Mouse (Mus musculus) hindbrain, embryonic 16.5 days (tissue): Measurements from ENCODE around the gene Angpt4. TPM values are rescaled to one million over a fixed set of nuclear protein-coding genes. Genes with fewer than 3 reads are reported as not detected.

Experiments used
- ATAC-seq: fragments of 200-750 bp; cut with Nextera tagmentation; 2 replicates; pipeline ENCODE4 v1.8.0; 2017; ENCODE audit warnings: moderate TSS enrichment, moderate library complexity
- H3K27ac ChIP-seq: fragments of 300-500 bp; sonication (generic); 2 replicates; pipeline ENCODE4 v1.5.1; 2014; ENCODE audit warnings: low read depth, mild to moderate bottlenecking, control low read depth, low read length, moderate library complexity
- H3K27me3 ChIP-seq: fragments of 300-500 bp; sonication (generic); replicated peaks from 2 replicates; pipeline ENCODE4 v1.6.1; 2014; ENCODE audit warnings: low read length; ENCODE audit not compliant: control insufficient read depth, insufficient read depth
- H3K36me3 ChIP-seq: fragments of 300-500 bp; sonication (generic); 2 replicates; pipeline ENCODE4 v1.6.1; 2014; ENCODE audit warnings: mild to moderate bottlenecking, low read length, moderate library complexity, mixed read lengths; ENCODE audit not compliant: control insufficient read depth, insufficient read depth
- H3K4me1 ChIP-seq: fragments of 300-500 bp; sonication (generic); 2 replicates; pipeline ENCODE4 v1.6.1; 2014; ENCODE audit warnings: low read depth, low read length; ENCODE audit not compliant: control insufficient read depth, insufficient read depth
- H3K4me2 ChIP-seq: fragments of 300-500 bp; sonication (generic); 2 replicates; pipeline ENCODE4 v1.6.1; 2014; ENCODE audit warnings: mild to moderate bottlenecking, low read length, control low read depth, moderate library complexity
- H3K4me3 ChIP-seq: fragments of 300-500 bp; sonication (generic); 2 replicates; pipeline ENCODE4 v1.5.1; 2014; ENCODE audit warnings: mild to moderate bottlenecking, low read length, control low read depth, moderate library complexity
- H3K9ac ChIP-seq: fragments of 300-500 bp; sonication (generic); 2 replicates; pipeline ENCODE4 v1.6.1; 2014; ENCODE audit warnings: low read depth, mild to moderate bottlenecking, control low read depth, low read length, moderate library complexity
- H3K9me3 ChIP-seq: fragments of 300-500 bp; sonication (generic); 2 replicates; pipeline ENCODE4 v1.6.1; 2014; ENCODE audit warnings: mild to moderate bottlenecking, low read length, moderate library complexity; ENCODE audit not compliant: control insufficient read depth
- WGBS: fragments of 180-500 bp; shearing (Covaris S2); extraction: QIAGEN DNeasy Blood & Tissue Kit; methylation state at CpG from one replicate; pipeline ENCODE4 v1.1.7; 2014; 5-methylcytosine and 5-hydroxymethylcytosine counted together
- polyA plus RNA-seq: library from polyadenylated mRNA; unstranded; fragments of >200 nt; fragmentation: Nextera tagmentation; extraction: Ambion mirVana; gene quantifications from 2 replicates; pipeline ENCODE4 v1.2.1, GENCODE M21; 2015

Gene Angpt4
- polyA plus RNA-seq, 1 experiment from 2014 or later, result 0.46 TPM

GRCm38 (mm10) chr2:151972880-151973594, 62.0 kb downstream of the Angpt4 start:
- no peaks in the 10 kb centered on the region; the same call in 1 of the 2 replicates for H3K27me3 ChIP-seq
- peak; percentile 32; the same call in 1 of the 2 replicates for ATAC-seq
- 17% methylated on average over 23 of the region's 23 CpGs for WGBS
- H3K27ac ChIP-seq, result no peak overlapping the region; the same call in 1 of the 2 replicates
- peak overlapping the region; percentile 41 for H3K4me3 ChIP-seq
- H3K9ac ChIP-seq, result peak overlapping the region; percentile 55
- H3K4me1 ChIP-seq, result peaks cover 57% of the 10 kb centered on the region
- H3K36me3 ChIP-seq, result no peaks in the 10 kb centered on the region
- peak overlapping the region; percentile 65 for H3K4me2 ChIP-seq
- no peaks in the 10 kb centered on the region for H3K9me3 ChIP-seq

GRCm38 (mm10) chr2:151973595-151974562, 62.9 kb downstream of the Angpt4 start:
- H3K9ac ChIP-seq, result peak overlapping the region; percentile 55
- H3K4me1 ChIP-seq, result peaks cover 56% of the 10 kb centered on the region
- no peak for ATAC-seq
- H3K9me3 ChIP-seq, result no peaks in the 10 kb centered on the region
- peak overlapping the region; percentile 65 for H3K4me2 ChIP-seq
- no peaks in the 10 kb centered on the region; the same call in 1 of the 2 replicates for H3K27me3 ChIP-seq
- H3K27ac ChIP-seq, result no peak overlapping the region; the same call in 1 of the 2 replicates
- H3K4me3 ChIP-seq, result peak overlapping the region; percentile 41
- H3K36me3 ChIP-seq, result no peaks in the 10 kb centered on the region
- 6% methylated on average over 36 of the region's 36 CpGs for WGBS

GRCm38 (mm10) chr2:151975295-151975694, 64.3 kb downstream of the Angpt4 start:
- no peak overlapping the region for H3K27ac ChIP-seq
- H3K4me2 ChIP-seq, result no peak overlapping the region
- H3K36me3 ChIP-seq, result no peaks in the 10 kb centered on the region
- ATAC-seq, result no peak
- H3K4me1 ChIP-seq, result peaks cover 52% of the 10 kb centered on the region
- H3K9me3 ChIP-seq, result no peaks in the 10 kb centered on the region
- no peak overlapping the region for H3K4me3 ChIP-seq
- H3K9ac ChIP-seq, result no peak overlapping the region
- 87% methylated on average over 5 of the region's 5 CpGs for WGBS
- H3K27me3 ChIP-seq, result no peaks in the 10 kb centered on the region; the same call in 1 of the 2 replicates

GRCm38 (mm10) chr2:151976067-151976466, 65.1 kb downstream of the Angpt4 start:
- peaks cover 53% of the 10 kb centered on the region for H3K4me1 ChIP-seq
- no peak for ATAC-seq
- 84% methylated on average over 3 of the region's 3 CpGs for WGBS
- H3K4me2 ChIP-seq, result no peak overlapping the region
- no peak overlapping the region for H3K27ac ChIP-seq
- no peak overlapping the region for H3K4me3 ChIP-seq
- no peaks in the 10 kb centered on the region for H3K9me3 ChIP-seq
- H3K9ac ChIP-seq, result no peak overlapping the region
- no peaks in the 10 kb centered on the region; the same call in 1 of the 2 replicates for H3K27me3 ChIP-seq
- H3K36me3 ChIP-seq, result no peaks in the 10 kb centered on the region

- no peak overlapping the region for H3K4me2 ChIP-seq
- WGBS, result 79% methylated on average over 4 of the region's 4 CpGs
- no peaks in the 10 kb centered on the region; the same call in 1 of the 2 replicates for H3K27me3 ChIP-seq
- no peak overlapping the region for H3K9ac ChIP-seq
- H3K9me3 ChIP-seq, result no peaks in the 10 kb centered on the region
- H3K4me1 ChIP-seq, result peaks cover 41% of the 10 kb centered on the region
- ATAC-seq, result no peak
- H3K36me3 ChIP-seq, result no peaks in the 10 kb centered on the region
- no peak overlapping the region for H3K4me3 ChIP-seq
- H3K27ac ChIP-seq, result peak overlapping the region; percentile 13; the same call in 1 of the 2 replicates
Observed at GRCm38 (mm10) chr2:151977689-151978440, 66.9 kb downstream of the Angpt4 start.

- no peak overlapping the region for H3K9ac ChIP-seq
- no peak overlapping the region for H3K4me3 ChIP-seq
- H3K27ac ChIP-seq, result no peak overlapping the region
- no peak overlapping the region; the same call in 1 of the 2 replicates for H3K4me2 ChIP-seq
- H3K27me3 ChIP-seq, result no peaks in the 10 kb centered on the region; the same call in 1 of the 2 replicates
- no peaks in the 10 kb centered on the region for H3K36me3 ChIP-seq
- ATAC-seq, result no peak
- WGBS, result 66% methylated on average over 6 of the region's 6 CpGs
- H3K9me3 ChIP-seq, result no peaks in the 10 kb centered on the region
- H3K4me1 ChIP-seq, result peaks cover 36% of the 10 kb centered on the region
Observed at GRCm38 (mm10) chr2:151978494-151978893, 67.5 kb downstream of the Angpt4 start.

GRCm38 (mm10) chr2:151979470-151980354, 68.7 kb downstream of the Angpt4 start, which contains the start of gene Fam110a:
Fam110a (minus strand) TSS chr2:151980219.
- no peaks in the 10 kb centered on the region for H3K27me3 ChIP-seq
- peaks cover 26% of the 10 kb centered on the region for H3K4me1 ChIP-seq
- WGBS, result under 1% methylated on average over 46 of the region's 46 CpGs
- H3K4me2 ChIP-seq, result peak within 1 kb of the TSS; percentile 88
- no peaks in the 10 kb centered on the region for H3K36me3 ChIP-seq
- H3K4me3 ChIP-seq, result peak within 1 kb of the TSS; percentile 78
- H3K9me3 ChIP-seq, result no peaks in the 10 kb centered on the region
- H3K27ac ChIP-seq, result peak within 1 kb of the TSS; percentile 66
- H3K9ac ChIP-seq, result peak within 1 kb of the TSS; percentile 88
- ATAC-seq, result peak; percentile 93

- no peaks in the 10 kb centered on the region for H3K27me3 ChIP-seq
- peak overlapping the region; percentile 78 for H3K4me3 ChIP-seq
- no peaks in the 10 kb centered on the region for H3K9me3 ChIP-seq
- H3K9ac ChIP-seq, result peak overlapping the region; percentile 88
- H3K27ac ChIP-seq, result peak overlapping the region; percentile 59; the same call in 1 of the 2 replicates
- peak overlapping the region; percentile 88 for H3K4me2 ChIP-seq
- 31% methylated on average over 3 of the region's 3 CpGs for WGBS
- H3K4me1 ChIP-seq, result peaks cover 26% of the 10 kb centered on the region
- no peaks in the 10 kb centered on the region for H3K36me3 ChIP-seq
- ATAC-seq, result peak; percentile 68; the same call in 1 of the 2 replicates
Observed at GRCm38 (mm10) chr2:151980355-151980693, 69.3 kb downstream of the Angpt4 start.
